Mouse (Mus musculus) spleen, adult 12 weeks (tissue): ENCODE measurements around the gene Def6.

Experiments used
- DNase-seq: peaks from one replicate; pipeline ENCODE4 v3.0.0; 2022; ENCODE audit warnings: low spot score

Gene Def6

GRCm38 (mm10) chr17:28274739-28275138 lies 67.2 kb downstream of the Def6 start:
- DNase-seq = no peak

- no peak for DNase-seq
Measured at GRCm38 (mm10) chr17:28277226-28277625, 69.6 kb downstream of the Def6 start.

DNA sequence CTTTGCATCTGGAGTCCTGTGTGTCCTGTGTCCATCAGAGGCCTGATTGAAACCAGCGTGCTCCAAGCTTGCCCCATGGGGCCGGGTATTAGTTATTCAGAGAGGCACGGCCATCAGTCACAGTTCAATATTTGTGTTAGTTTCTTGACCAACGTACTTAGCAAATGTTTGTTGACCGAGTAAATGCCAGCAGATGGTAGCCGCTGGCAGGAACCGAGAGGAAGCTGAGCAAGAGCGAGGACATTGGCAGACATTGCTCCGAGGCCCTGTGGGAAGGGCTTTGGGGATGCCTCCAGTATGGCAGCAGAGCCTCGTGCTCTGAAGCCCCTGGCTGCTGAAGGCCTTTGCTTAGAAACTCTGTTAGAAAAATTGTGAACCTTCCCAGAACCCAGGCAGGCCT lies 70.1 kb downstream of the Def6 start:
- DNase-seq = no peak

GRCm38 (mm10) chr17:28278156-28278555 lies 70.6 kb downstream of the Def6 start:
- no peak for DNase-seq
